Mouse (Mus musculus) CH12.LX (cell line): ENCODE measurements at regions not wholly inside any gene's neighbourhood (a gene's known extent, or its start where the extent isn't known, plus 50 kb on each side); places are given as distances from the start of the nearest gene placed in this dataset.

ENCODE experiments used
- DNase-seq: peaks from one replicate; pipeline ENCODE4 v3.0.0-alpha.2; 2013; ENCODE audit errors: extremely low read depth
- H3K27ac ChIP-seq: 2 replicates; pipeline ENCODE4 v1.5.1; 2012; ENCODE audit warnings: low read depth, mild to moderate bottlenecking, control low read depth, moderate library complexity; ENCODE audit not compliant: insufficient read depth
- H3K27me3 ChIP-seq: replicated peaks from 2 replicates; pipeline ENCODE3; 2012; ENCODE audit warnings: inconsistent platforms
- H3K36me3 ChIP-seq, 2 experiments: replicated peaks in 1 of 2; 2 replicates each; pipeline versions ENCODE3 to v1.6.1; 2012; ENCODE audit warnings: inconsistent platforms in 1 of 2, low read length in 1 of 2, mild to moderate bottlenecking in 1 of 2, mixed read lengths in 1 of 2, moderate library complexity in 1 of 2; ENCODE audit not compliant: control insufficient read depth in 1 of 2, insufficient read depth in 1 of 2
- H3K4me1 ChIP-seq, 2 experiments: 2 replicates each; pipeline ENCODE4 v1.6.1; 2012; ENCODE audit warnings: inconsistent platforms in 1 of 2, moderate library complexity in 1 of 2; ENCODE audit not compliant: insufficient read depth in 2 of 2, control insufficient read depth in 1 of 2
- H3K4me2 ChIP-seq: 2 replicates; pipeline ENCODE4 v1.6.1; 2012; ENCODE audit warnings: low read depth, mild to moderate bottlenecking, control low read depth; ENCODE audit not compliant: poor library complexity, insufficient read depth, severe bottlenecking
- H3K4me3 ChIP-seq, 3 experiments: fragments of 150-350 bp in 1 of 3; sonication (generic) in 1 of 3; replicated peaks in 1 of 3; 2 replicates each; pipeline versions ENCODE3 to v1.5.1; 2011 to 2012; ENCODE audit warnings: low read depth in 2 of 3, low read length in 2 of 3, mild to moderate bottlenecking in 2 of 3, moderate library complexity in 2 of 3, control low read depth in 1 of 3, improper control_type of control experiment in 1 of 3, inconsistent platforms in 1 of 3, mixed read lengths in 1 of 3; ENCODE audit not compliant: poor library complexity in 1 of 3
- H3K79me2 ChIP-seq: replicated peaks from 2 replicates; pipeline ENCODE4 v1.6.1; 2012; ENCODE audit warnings: mild to moderate bottlenecking, moderate library complexity; ENCODE audit not compliant: control insufficient read depth, poor library complexity, insufficient read depth, severe bottlenecking; ENCODE audit errors: extremely low read depth
- H3K9ac ChIP-seq: 2 replicates; pipeline ENCODE4 v1.6.1; 2012; ENCODE audit warnings: low read depth, mild to moderate bottlenecking, control low read depth, moderate library complexity; ENCODE audit not compliant: insufficient read depth
- H3K9me3 ChIP-seq: replicated peaks from 2 replicates; pipeline ENCODE3; 2012; ENCODE audit warnings: low read length, inconsistent platforms, mixed read lengths
- BHLHE40 ChIP-seq: IDR thresholded peaks from 2 replicates; pipeline ENCODE4 v1.6.1; 2011; ENCODE audit warnings: mild to moderate bottlenecking, low read depth, low read length, improper control_type of control experiment
- CHD1 ChIP-seq: IDR thresholded peaks from 2 replicates; pipeline ENCODE4 v1.6.1; 2012; ENCODE audit warnings: low read depth, low read length, improper control_type of control experiment, inconsistent platforms
- CHD2 ChIP-seq: IDR thresholded peaks from 2 replicates; pipeline ENCODE4 v1.6.1; 2011; ENCODE audit warnings: low read length, improper control_type of control experiment
- CTCF ChIP-seq, 2 experiments: IDR thresholded peaks in 1 of 2; conservative IDR thresholded peaks in 1 of 2; 2 replicates each; pipeline ENCODE4 v1.5.1; 2011 to 2012; ENCODE audit warnings: low read depth in 2 of 2, low read length in 2 of 2, improper control_type of control experiment in 1 of 2, inconsistent platforms in 1 of 2, mild to moderate bottlenecking in 1 of 2, moderate library complexity in 1 of 2
- E2F4 ChIP-seq: IDR thresholded peaks from 2 replicates; pipeline ENCODE4 v1.6.1; 2011; ENCODE audit warnings: low read depth, low read length, improper control_type of control experiment; ENCODE audit not compliant: insufficient replicate concordance
- ELF1 ChIP-seq: IDR thresholded peaks from 2 replicates; pipeline ENCODE4 v1.6.1; 2014; ENCODE audit warnings: low read depth, mild to moderate bottlenecking, inconsistent platforms, low read length, improper control_type of control experiment
- EP300 ChIP-seq: IDR thresholded peaks from 2 replicates; pipeline ENCODE4 v1.6.1; 2011; ENCODE audit warnings: low read length, improper control_type of control experiment
- ETS1 ChIP-seq: conservative IDR thresholded peaks from 2 replicates; pipeline ENCODE4 v1.6.1; 2012; ENCODE audit warnings: low read depth, mild to moderate bottlenecking, inconsistent platforms, low read length, improper control_type of control experiment, moderate library complexity
- HCFC1 ChIP-seq: IDR thresholded peaks from 2 replicates; pipeline ENCODE4 v1.6.1; 2012; ENCODE audit warnings: low read depth, mild to moderate bottlenecking, inconsistent platforms, low read length, improper control_type of control experiment
- IRF4 ChIP-seq: IDR thresholded peaks from 2 replicates; pipeline ENCODE4 v1.6.1; 2014; ENCODE audit warnings: low read depth, mild to moderate bottlenecking, inconsistent platforms, low read length, improper control_type of control experiment
- MAFK ChIP-seq: IDR thresholded peaks from 2 replicates; pipeline ENCODE4 v1.6.1; 2011; ENCODE audit warnings: low read length, improper control_type of control experiment; ENCODE audit not compliant: insufficient replicate concordance
- MAX ChIP-seq: IDR thresholded peaks from 2 replicates; pipeline ENCODE4 v1.6.1; 2011; ENCODE audit warnings: low read length, improper control_type of control experiment
- MAZ ChIP-seq: IDR thresholded peaks from 2 replicates; pipeline ENCODE4 v1.6.1; 2012; ENCODE audit warnings: low read depth, mild to moderate bottlenecking, inconsistent platforms, low read length, improper control_type of control experiment, moderate library complexity
- MEF2A ChIP-seq: IDR thresholded peaks from 2 replicates; pipeline ENCODE4 v1.6.1; 2014; ENCODE audit warnings: low read depth, mild to moderate bottlenecking, inconsistent platforms, low read length, improper control_type of control experiment, borderline replicate concordance
- MXI1 ChIP-seq: IDR thresholded peaks from 2 replicates; pipeline ENCODE4 v1.6.1; 2011; ENCODE audit warnings: mild to moderate bottlenecking, low read depth, low read length, improper control_type of control experiment
- POLR2A ChIP-seq: IDR thresholded peaks from 2 replicates; pipeline ENCODE4 v1.6.1; 2011; ENCODE audit warnings: low read depth, mild to moderate bottlenecking, improper control_type of control experiment, low read length
- POLR2AphosphoS2 ChIP-seq: IDR thresholded peaks from 2 replicates; pipeline ENCODE4 v1.6.1; 2011; ENCODE audit warnings: low read depth, low read length, improper control_type of control experiment
- RCOR1 ChIP-seq: conservative IDR thresholded peaks from 2 replicates; pipeline ENCODE4 v1.6.1; 2012; ENCODE audit warnings: low read depth, mild to moderate bottlenecking, inconsistent platforms, low read length, improper control_type of control experiment
- SIN3A ChIP-seq: IDR thresholded peaks from 2 replicates; pipeline ENCODE4 v1.6.1; 2012; ENCODE audit warnings: low read length, improper control_type of control experiment, inconsistent platforms
- SMC3 ChIP-seq: IDR thresholded peaks from 2 replicates; pipeline ENCODE4 v1.6.1; 2011; ENCODE audit warnings: low read depth, low read length, improper control_type of control experiment
- TCF12 ChIP-seq: IDR thresholded peaks from 2 replicates; pipeline ENCODE4 v1.6.1; 2014; ENCODE audit warnings: low read depth, mild to moderate bottlenecking, inconsistent platforms, low read length, improper control_type of control experiment
- UBTF ChIP-seq: IDR thresholded peaks from 2 replicates; pipeline ENCODE4 v1.6.1; 2012; ENCODE audit warnings: low read depth, mild to moderate bottlenecking, inconsistent platforms, low read length, improper control_type of control experiment, moderate library complexity
- USF1 ChIP-seq: IDR thresholded peaks from 2 replicates; pipeline ENCODE4 v1.6.1; 2014; ENCODE audit warnings: low read depth, mild to moderate bottlenecking, inconsistent platforms, low read length, improper control_type of control experiment
- USF2 ChIP-seq: conservative IDR thresholded peaks from 2 replicates; pipeline ENCODE4 v1.6.1; 2011; ENCODE audit warnings: low read depth, low read length, improper control_type of control experiment
- ZC3H11A ChIP-seq: IDR thresholded peaks from 2 replicates; pipeline ENCODE4 v1.6.1; 2012; ENCODE audit warnings: low read depth, mild to moderate bottlenecking, inconsistent platforms, low read length, improper control_type of control experiment
- ZMIZ1 ChIP-seq: IDR thresholded peaks from 2 replicates; pipeline ENCODE4 v1.6.1; 2012; ENCODE audit warnings: low read depth, mild to moderate bottlenecking, inconsistent platforms, low read length, improper control_type of control experiment
- dilution Hi-C: fragments of 300-500 bp; cut with MboI; formaldehyde crosslinking; loops from 2 replicates; pipeline ENCODE4 v1.14.3; 2020; ENCODE audit warnings: low sequenced_read_pairs; ENCODE audit not compliant: extremely low pct_unique_long_range_greater_than_20kb, extremely low pct_ligation_motif_present
- in situ Hi-C: fragments of 300-500 bp; cut with MboI; formaldehyde crosslinking; loops from 3 replicates; pipeline ENCODE4 v1.14.3; 2019; ENCODE audit warnings: low sequenced_read_pairs, low pct_ligation_motif_present, low pct_unique_long_range_greater_than_20kb, mixed read lengths

GRCm38 (mm10) chr7:64073781-64074180, 79.9 kb upstream of the Trpm1 start:
- Histone ChIP-seq H3K79me2 (no peaks in the 10 kb centered on the region), H3K4me2 (no peak overlapping the region), H3K36me3 (no peaks in the 10 kb centered on the region), H3K27ac (no peak overlapping the region), H3K4me1 (no peaks in the 10 kb centered on the region; a peak in 1 of 4 replicates), H3K4me3 (no peak overlapping the region), H3K9ac (no peak overlapping the region)
- in situ Hi-C loops: no loop called here
- TF ChIP-seq SIN3A: no peak
- no peak for TF ChIP-seq USF2
- no peak for TF ChIP-seq MXI1
- no peak for TF ChIP-seq EP300
- TF ChIP-seq POLR2AphosphoS2: no peak
- TF ChIP-seq HCFC1: no peak
- no peak for TF ChIP-seq RCOR1
- no peak for TF ChIP-seq USF1
- no peak for TF ChIP-seq UBTF
- no peak for TF ChIP-seq MAFK
- no peak for TF ChIP-seq ZC3H11A
- TF ChIP-seq ELF1: no peak
- no peak for TF ChIP-seq IRF4
- no peak for TF ChIP-seq CTCF (conservative IDR thresholded peaks at IDR 0.05 in 1 of 2, IDR thresholded peaks at IDR 0.05 in 1 of 2; ENCODE audit: low read depth in 2 of 2, low read length in 2 of 2)
- no peak for TF ChIP-seq MAX
- TF ChIP-seq BHLHE40: no peak
- no peak for TF ChIP-seq MAZ
- TF ChIP-seq, all 38 proteins: peak for 0
- Histone ChIP-seq H3K9me3 (no peaks in the 10 kb centered on the region), H3K27me3 (no peaks in the 10 kb centered on the region)
- no peak for DNase-seq
- dilution Hi-C loops: no loop called here

DNA sequence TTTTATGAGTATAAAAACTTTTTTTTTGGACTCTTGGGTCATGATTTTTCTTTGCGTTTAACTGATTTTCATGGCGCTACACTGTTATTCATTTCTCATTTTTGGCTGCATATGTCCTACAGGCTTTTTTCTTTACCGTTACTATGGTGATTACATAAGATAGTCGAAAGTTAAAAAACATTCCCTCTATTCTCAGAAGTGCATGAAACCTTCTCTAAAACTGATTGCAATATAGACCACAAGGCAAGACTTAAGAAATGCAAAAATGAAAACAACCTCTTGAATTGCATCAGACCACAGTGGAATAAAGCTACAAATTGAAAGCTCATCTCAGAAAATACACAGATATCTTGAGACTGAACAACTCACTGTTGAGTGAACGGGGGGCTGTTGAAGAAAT, 82.7 kb upstream of the Trpm1 start:
- dilution Hi-C loops: no loop called here
- no peak for DNase-seq

More for the DNA sequence above, 82.7 kb upstream of the Trpm1 start:
- no peak overlapping the region for H3K4me2 ChIP-seq
- no peaks in the 10 kb centered on the region for H3K9me3 ChIP-seq
- TF ChIP-seq CHD2 (no peak), MEF2A (no peak), POLR2A (no peak), MXI1 (no peak), CHD1 (no peak), EP300 (no peak), ZC3H11A (no peak), TCF12 (no peak), HCFC1 (no peak), ZMIZ1 (no peak), CTCF (conservative IDR thresholded peaks at IDR 0.05 in 1 of 2, IDR thresholded peaks at IDR 0.05 in 1 of 2; ENCODE audit: low read depth in 2 of 2, low read length in 2 of 2) (no peak), SMC3 (no peak), IRF4 (no peak), MAFK (no peak), ETS1 (no peak), E2F4 (no peak)
- H3K9ac ChIP-seq: no peak overlapping the region
- H3K36me3 ChIP-seq: no peaks in the 10 kb centered on the region
- no peaks in the 10 kb centered on the region for H3K79me2 ChIP-seq
- no peaks in the 10 kb centered on the region; a peak in 1 of 4 replicates for H3K4me1 ChIP-seq
- no peak overlapping the region for H3K4me3 ChIP-seq
- no peaks in the 10 kb centered on the region for H3K27me3 ChIP-seq
- in situ Hi-C loops: no loop called here
- H3K27ac ChIP-seq: no peak overlapping the region
